Mouse (Mus musculus) MEL (cell line): ENCODE data around the gene Casz1. TPM values are rescaled to one million over a fixed set of nuclear protein-coding genes. Genes with fewer than 3 reads are reported as not detected.

Experiments
- DNase-seq: peaks from one replicate; pipeline ENCODE4 v3.0.0; 2011; ENCODE audit warnings: low read depth, low spot score
- H3K27ac ChIP-seq: 2 replicates; pipeline ENCODE4 v1.5.1; 2012; ENCODE audit warnings: low read depth, mild to moderate bottlenecking, control low read depth, low read length, moderate library complexity; ENCODE audit not compliant: control insufficient read depth
- H3K27me3 ChIP-seq, 2 experiments: fragments of 150-350 bp in 1 of 2; sonication (generic) in 1 of 2; 2 replicates each; pipeline ENCODE4 v1.6.1; 2012; ENCODE audit warnings: low read length in 2 of 2, mild to moderate bottlenecking in 2 of 2, improper control_type of control experiment in 1 of 2, moderate library complexity in 1 of 2; ENCODE audit not compliant: insufficient read depth in 2 of 2, control insufficient read depth in 1 of 2
- H3K36me3 ChIP-seq, 2 experiments: 2 replicates each; pipeline ENCODE4 v1.6.1; 2012 to 2014; ENCODE audit warnings: low read length in 2 of 2, improper control_type of control experiment in 1 of 2, inconsistent platforms in 1 of 2, mild to moderate bottlenecking in 1 of 2; ENCODE audit not compliant: insufficient read depth in 2 of 2, control insufficient read depth in 1 of 2
- H3K4me1 ChIP-seq, 2 experiments: fragments of 150-350 bp in 1 of 2; sonication (generic) in 1 of 2; 2 replicates each; pipeline ENCODE4 v1.6.1; 2012; ENCODE audit warnings: low read length in 2 of 2, improper control_type of control experiment in 1 of 2, mild to moderate bottlenecking in 1 of 2; ENCODE audit not compliant: insufficient read depth in 2 of 2, control insufficient read depth in 1 of 2
- H3K4me3 ChIP-seq, 2 experiments: fragments of 150-350 bp in 1 of 2; sonication (generic) in 1 of 2; 2 replicates each; pipeline ENCODE4 v1.5.1; 2012; ENCODE audit warnings: low read depth in 2 of 2, low read length in 2 of 2, mild to moderate bottlenecking in 2 of 2, moderate library complexity in 2 of 2, control low read depth in 1 of 2, improper control_type of control experiment in 1 of 2; ENCODE audit not compliant: control insufficient read depth in 1 of 2, insufficient read depth in 1 of 2
- H3K79me2 ChIP-seq: 2 replicates; pipeline ENCODE4 v1.6.1; 2012; ENCODE audit warnings: mild to moderate bottlenecking, low read length, moderate library complexity; ENCODE audit not compliant: control insufficient read depth, poor library complexity, insufficient read depth
- H3K9ac ChIP-seq: 2 replicates; pipeline ENCODE4 v1.6.1; 2012; ENCODE audit warnings: low read depth, mild to moderate bottlenecking, control low read depth, low read length, moderate library complexity; ENCODE audit not compliant: control insufficient read depth, poor library complexity, severe bottlenecking
- H3K9me3 ChIP-seq: fragments of 150-350 bp; sonication (generic); replicated peaks from 2 replicates; pipeline ENCODE4 v1.6.1; 2012; ENCODE audit warnings: mild to moderate bottlenecking, low read length, improper control_type of control experiment, moderate library complexity; ENCODE audit not compliant: insufficient read depth
- EP300 ChIP-seq, 2 experiments: IDR thresholded peaks; 2 replicates each; pipeline ENCODE4 v1.6.1; 2011; ENCODE audit warnings: improper control_type of control experiment in 2 of 2, low read length in 2 of 2, low read depth in 1 of 2, mild to moderate bottlenecking in 1 of 2
- GABPA ChIP-seq: IDR thresholded peaks from 2 replicates; pipeline ENCODE4 v1.6.1; 2012; ENCODE audit warnings: low read depth, mild to moderate bottlenecking, inconsistent platforms, low read length, improper control_type of control experiment, moderate library complexity
- HCFC1 ChIP-seq: IDR thresholded peaks from 2 replicates; pipeline ENCODE4 v1.6.1; 2012; ENCODE audit warnings: low read depth, mild to moderate bottlenecking, inconsistent platforms, low read length, improper control_type of control experiment, moderate library complexity
- MAFK ChIP-seq: IDR thresholded peaks from 2 replicates; pipeline ENCODE4 v1.6.1; 2011; ENCODE audit warnings: low read depth, mild to moderate bottlenecking, low read length, improper control_type of control experiment, borderline replicate concordance
- MAX ChIP-seq: IDR thresholded peaks from 2 replicates; pipeline ENCODE4 v1.6.1; 2011; ENCODE audit warnings: low read length, improper control_type of control experiment
- MEF2A ChIP-seq: IDR thresholded peaks from 2 replicates; pipeline ENCODE4 v1.6.1; 2014; ENCODE audit warnings: low read depth, mild to moderate bottlenecking, inconsistent platforms, low read length, improper control_type of control experiment; ENCODE audit not compliant: poor library complexity, insufficient replicate concordance, severe bottlenecking; ENCODE audit errors: extremely low read depth
- MYC ChIP-seq: IDR thresholded peaks from 2 replicates; pipeline ENCODE4 v1.6.1; 2011; ENCODE audit warnings: low read depth, mild to moderate bottlenecking, low read length, improper control_type of control experiment, moderate library complexity
- NELFE ChIP-seq: IDR thresholded peaks from 2 replicates; pipeline ENCODE4 v1.6.1; 2011; ENCODE audit warnings: low read depth, low read length, improper control_type of control experiment
- POLR2AphosphoS5 ChIP-seq: IDR thresholded peaks from 2 replicates; pipeline ENCODE4 v1.6.1; 2012; ENCODE audit warnings: low read depth, borderline replicate concordance, mild to moderate bottlenecking, inconsistent platforms, low read length, moderate library complexity, mixed read lengths
- polyA plus RNA-seq, 2 experiments: library from polyadenylated mRNA; stranded (reverse) in 1 of 2; unstranded in 1 of 2; fragments of >175 nt in 1 of 2; fragments of >200 nt in 1 of 2; gene quantifications; 2 replicates each; pipeline versions ENCODE4 v1.2.1 to v1.2.4; 2012; ENCODE audit warnings: low replicate concordance in 2 of 2, low read depth in 1 of 2; ENCODE audit not compliant: insufficient read length in 2 of 2, insufficient read depth in 1 of 2, missing spikeins in 1 of 2
- total RNA-seq: library from RNA; depleted of rRNA; stranded (reverse); fragments of 300-350 nt; gene quantifications from 2 replicates; pipeline ENCODE4 v1.2.3, GENCODE M21; 2012; rRNA removed

Casz1 gene
- total and polyA plus RNA-seq, 3 experiments: 1.3 to 3.2 TPM; not detected in 1

GRCm38 (mm10) chr4:149002441-149003093, 198.3 kb downstream of the Casz1 start:
- Histone ChIP-seq H3K9ac (no peak overlapping the region), H3K4me3 (no peak overlapping the region), H3K36me3 (peaks cover 0 to 13% of the 10 kb centered on the region in 2 experiments; a peak in 2 of 4 replicates), H3K9me3 (no peaks in the 10 kb centered on the region), H3K27ac (no peak overlapping the region), H3K27me3 (no peaks in the 10 kb centered on the region), H3K79me2 (no peaks in the 10 kb centered on the region), H3K4me1 (peaks cover 8 to 10% of the 10 kb centered on the region in 2 experiments; a peak in 2 of 4 replicates)
- DNase-seq: no peak
- TF ChIP-seq EP300 (IDR thresholded peaks at IDR 0.05; ENCODE audit: low read depth in 1 of 2, low read length in 2 of 2) (no peak), POLR2AphosphoS5 (no peak), MAX (no peak), MEF2A (no peak), MYC (no peak), GABPA (no peak), HCFC1 (no peak), NELFE (no peak), MAFK (no peak)

Other genes with a start within 250 kb of the Casz1 start
- gene Exosc10, start 246.0 kb upstream of the Casz1 start, total RNA-seq: 57.3 and 71.5 TPM in 2 replicates
- gene Exosc10, start 246.0 kb upstream of the Casz1 start, polyA plus RNA-seq: 100 to 1,000 TPM in 1 of 2 experiments, 10 to 100 TPM in 1; 90.5 to 109 TPM
- gene Srm, start 212.9 kb upstream of the Casz1 start, total RNA-seq: 299 and 332 TPM in 2 replicates
- gene Srm, start 212.9 kb upstream of the Casz1 start, polyA plus RNA-seq: 100 to 1,000 TPM; 305 to 765 TPM
- 0.75 and 1.4 TPM in 2 replicates for gene Masp2, start 201.9 kb upstream of the Casz1 start, total RNA-seq
- gene Masp2, start 201.9 kb upstream of the Casz1 start, polyA plus RNA-seq: under 1 TPM in 1 of 2 experiments, not detected in 1; 0.38 TPM
- gene Tardbp, start 177.4 kb upstream of the Casz1 start, total RNA-seq: 209 and 211 TPM in 2 replicates
- gene Tardbp, start 177.4 kb upstream of the Casz1 start, polyA plus RNA-seq: 100 to 1,000 TPM in 1 of 2 experiments, not detected in 1; 455 TPM
- gene Gm572, start 161.1 kb upstream of the Casz1 start, total RNA-seq: not detected in 2 replicates
- not detected for gene Gm572, start 161.1 kb upstream of the Casz1 start, polyA plus RNA-seq